Mouse (Mus musculus) urinary bladder, postnatal 14 days (tissue): Measurements from ENCODE around the gene Cachd1.

ENCODE experiments used
- DNase-seq: peaks from one replicate; pipeline ENCODE4 v3.0.0; 2021; ENCODE audit warnings: low spot score

The Cachd1 gene

DNA sequence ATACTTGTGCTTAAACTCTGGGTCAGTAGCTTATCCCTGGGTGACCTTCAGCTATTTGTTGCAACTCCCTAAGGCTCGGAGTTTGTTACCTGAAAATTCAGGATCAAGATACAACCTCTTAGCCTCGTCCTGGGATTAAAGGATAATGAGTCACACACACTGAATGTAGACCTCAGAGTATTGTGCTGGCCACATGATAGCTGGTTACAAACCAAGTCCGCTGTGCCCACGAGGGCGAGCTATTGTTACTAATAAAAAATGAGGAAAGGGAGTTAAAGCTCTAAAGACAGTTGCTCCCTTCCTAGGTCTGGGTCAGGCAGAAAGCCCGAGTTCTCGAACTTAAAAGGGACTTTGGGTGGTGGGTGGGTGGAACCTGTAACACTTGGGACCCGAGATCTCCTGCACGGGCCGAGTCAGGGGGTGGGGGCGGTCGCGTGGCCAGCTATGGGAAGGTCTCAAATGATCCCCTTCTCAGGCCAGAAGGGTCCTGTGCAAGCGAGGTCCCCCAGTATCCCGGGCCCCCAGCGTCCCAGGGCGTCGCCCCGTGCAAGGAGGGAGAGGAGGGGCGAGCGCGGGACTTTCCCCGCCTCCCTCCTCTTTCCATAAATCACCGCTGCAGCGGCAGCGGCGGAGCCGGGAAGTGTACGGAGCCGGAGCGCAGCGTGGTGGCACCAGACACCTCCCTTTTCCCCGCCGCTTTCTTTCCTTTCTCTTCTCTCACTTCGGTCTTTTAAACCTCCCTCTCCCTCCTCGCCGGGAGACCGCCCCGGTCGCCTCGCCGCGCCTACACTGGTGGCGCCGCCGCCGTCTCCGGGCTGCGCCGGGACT, at the start of gene Cachd1:
Cachd1 (plus strand) TSS at position 633 of the 828 bp plus-strand sequence.
- DNase-seq = peak; percentile 80

GRCm38 (mm10) chr4:100728896-100729479, 47.5 kb upstream of the Cachd1 start:
- peak; percentile 14 for DNase-seq

DNA sequence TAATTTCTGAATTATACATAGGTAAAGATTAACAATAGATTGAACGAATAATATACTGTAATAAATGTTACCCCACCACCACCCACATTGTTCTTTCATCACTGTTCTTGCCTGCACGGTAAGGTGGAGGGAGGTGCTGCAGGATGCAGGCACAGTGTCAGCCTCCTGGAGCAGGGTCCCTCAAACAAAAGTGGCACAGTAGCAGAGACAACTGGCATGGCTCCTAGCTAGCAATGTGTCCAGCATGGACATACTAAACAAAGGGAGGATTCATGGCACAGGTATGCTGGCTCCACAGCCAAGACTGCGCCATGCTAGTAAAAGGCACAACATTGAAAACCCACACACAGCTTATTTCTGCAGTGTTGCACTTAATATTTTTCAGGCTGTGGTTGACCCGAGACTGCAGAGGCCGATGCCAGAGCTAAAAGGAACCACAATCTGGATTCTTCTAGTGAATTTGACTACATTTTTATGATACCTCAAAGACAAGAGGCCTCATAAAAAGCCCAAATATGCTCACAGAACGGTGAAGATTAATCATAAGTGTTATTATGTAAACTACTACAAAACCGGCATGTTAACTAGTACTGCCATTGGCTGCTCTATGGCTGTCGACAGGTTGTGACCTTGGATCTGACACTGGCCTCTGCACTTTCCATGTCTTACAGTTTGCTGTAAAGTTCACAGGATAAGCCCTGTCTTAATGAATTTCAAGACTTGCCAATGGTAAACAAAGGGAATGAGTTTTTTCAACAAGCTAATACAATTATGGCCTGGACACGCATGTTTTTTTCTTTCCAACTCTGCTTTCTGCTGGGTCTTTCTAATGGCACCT, 41.2 kb upstream of the Cachd1 start:
- DNase-seq = no peak

- no peak for DNase-seq
Measured at GRCm38 (mm10) chr4:100735936-100736349, 40.5 kb upstream of the Cachd1 start.

GRCm38 (mm10) chr4:100743615-100744014, 32.9 kb upstream of the Cachd1 start:
- no peak for DNase-seq

DNA sequence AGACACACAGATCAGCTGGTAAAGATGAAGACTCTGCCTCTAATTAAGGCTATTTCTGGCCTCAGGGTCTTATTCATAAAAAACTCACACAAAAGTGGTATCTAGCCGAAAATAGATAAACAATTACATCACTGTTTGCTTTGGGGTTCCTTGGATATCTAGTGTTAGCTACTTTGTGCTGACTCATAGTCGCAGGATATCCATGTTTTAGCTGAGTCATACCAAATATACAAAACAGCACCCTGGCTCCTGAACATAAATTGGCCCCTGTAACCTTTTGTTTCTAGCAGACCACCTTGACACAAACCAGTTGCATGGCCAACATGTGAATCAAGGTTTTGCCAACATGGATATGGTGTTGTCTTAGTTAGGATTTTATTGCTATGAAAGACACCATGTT, 24.2 kb upstream of the Cachd1 start:
- DNase-seq = no peak

DNA sequence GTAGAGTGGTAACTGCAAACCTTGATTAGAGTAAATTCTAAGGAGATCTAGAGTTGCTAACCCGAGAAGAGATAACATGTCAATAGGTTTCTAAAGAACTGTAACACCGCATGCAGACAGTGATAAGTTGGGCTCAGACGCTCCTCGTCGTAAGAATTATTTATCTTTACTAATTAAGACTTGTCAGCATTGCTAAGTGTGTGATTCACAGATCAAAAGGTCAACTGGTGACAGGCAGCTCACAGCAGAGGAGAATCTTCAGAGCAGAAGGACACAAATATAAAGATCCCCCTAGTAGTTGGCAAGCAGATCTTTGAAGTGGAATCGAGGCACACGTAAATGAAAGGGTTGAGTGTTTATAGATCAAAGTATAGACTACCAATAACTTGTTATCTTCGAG, 20.8 kb upstream of the Cachd1 start:
- DNase-seq = no peak

DNA sequence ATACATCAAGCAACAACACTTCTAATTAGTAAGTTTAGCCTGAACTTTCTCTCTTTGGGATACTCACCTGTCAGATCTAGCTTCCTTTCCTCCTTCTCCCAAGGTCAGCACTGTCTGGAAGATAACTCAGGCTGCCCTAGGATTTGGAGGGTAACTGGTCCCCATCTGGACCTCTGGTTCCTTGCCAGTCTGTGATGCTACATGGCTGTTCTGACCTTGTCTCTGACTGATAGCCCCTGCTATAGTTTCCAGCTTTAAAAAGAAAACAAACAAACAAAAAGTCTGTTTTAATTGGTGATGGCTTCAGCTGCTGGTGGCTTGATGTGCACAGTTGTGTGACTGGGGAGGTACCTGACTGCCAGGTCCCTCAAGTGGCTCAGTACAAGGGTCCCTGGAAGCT, 20.0 kb upstream of the Cachd1 start:
- DNase-seq = no peak

GRCm38 (mm10) chr4:100758265-100758898, 18.1 kb upstream of the Cachd1 start:
- DNase-seq = no peak

DNA sequence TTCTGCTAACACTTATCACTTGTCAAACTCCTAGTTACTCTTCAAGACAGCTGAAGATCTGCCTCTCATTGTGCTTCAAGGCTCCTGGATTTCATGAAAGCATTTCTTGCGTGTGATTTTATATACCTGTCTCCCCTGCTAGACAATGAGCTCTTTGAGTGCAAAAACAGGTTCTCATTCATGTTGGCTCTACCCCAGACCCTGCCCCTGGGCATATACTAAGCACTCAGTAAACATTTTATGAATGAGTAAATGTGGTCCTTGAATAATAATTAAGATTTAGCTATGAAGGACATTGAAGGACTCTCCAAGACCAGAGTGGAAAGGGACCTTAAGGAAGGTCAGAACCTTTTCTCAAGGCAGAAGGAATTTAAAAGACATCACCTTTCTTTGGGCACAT, 16.9 kb upstream of the Cachd1 start:
- no peak for DNase-seq

GRCm38 (mm10) chr4:100760416-100760815, 16.1 kb upstream of the Cachd1 start:
- DNase-seq = no peak

GRCm38 (mm10) chr4:100768606-100769005, 7.9 kb upstream of the Cachd1 start:
- peak; percentile 38 for DNase-seq

DNA sequence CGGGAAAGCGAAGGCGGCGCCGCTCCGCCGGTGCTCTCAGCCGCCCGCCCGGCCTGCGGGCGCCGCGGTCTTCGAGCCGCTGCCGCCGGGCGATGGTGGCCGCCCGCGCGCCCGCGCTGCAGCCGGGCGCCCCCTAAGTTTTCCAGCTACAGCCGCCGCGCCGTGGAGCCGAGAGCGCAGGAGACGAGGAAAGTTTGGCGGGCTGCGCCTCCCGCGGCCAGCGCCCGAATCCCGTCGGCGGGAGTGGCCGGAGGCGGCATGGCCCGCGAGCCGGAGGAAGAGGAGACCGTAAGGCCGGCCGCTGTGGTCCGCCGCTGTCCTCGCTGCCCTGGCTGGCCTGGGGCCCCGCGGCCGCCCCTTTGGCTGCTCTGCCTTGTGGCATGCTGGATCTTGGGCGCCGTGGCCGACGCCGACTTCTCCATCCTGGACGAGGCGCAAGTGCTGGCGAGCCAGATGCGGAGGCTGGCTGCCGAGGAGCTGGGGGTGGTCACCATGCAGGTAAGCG, 448 bp downstream of the Cachd1 start:
- DNase-seq = peak; percentile 55

DNA sequence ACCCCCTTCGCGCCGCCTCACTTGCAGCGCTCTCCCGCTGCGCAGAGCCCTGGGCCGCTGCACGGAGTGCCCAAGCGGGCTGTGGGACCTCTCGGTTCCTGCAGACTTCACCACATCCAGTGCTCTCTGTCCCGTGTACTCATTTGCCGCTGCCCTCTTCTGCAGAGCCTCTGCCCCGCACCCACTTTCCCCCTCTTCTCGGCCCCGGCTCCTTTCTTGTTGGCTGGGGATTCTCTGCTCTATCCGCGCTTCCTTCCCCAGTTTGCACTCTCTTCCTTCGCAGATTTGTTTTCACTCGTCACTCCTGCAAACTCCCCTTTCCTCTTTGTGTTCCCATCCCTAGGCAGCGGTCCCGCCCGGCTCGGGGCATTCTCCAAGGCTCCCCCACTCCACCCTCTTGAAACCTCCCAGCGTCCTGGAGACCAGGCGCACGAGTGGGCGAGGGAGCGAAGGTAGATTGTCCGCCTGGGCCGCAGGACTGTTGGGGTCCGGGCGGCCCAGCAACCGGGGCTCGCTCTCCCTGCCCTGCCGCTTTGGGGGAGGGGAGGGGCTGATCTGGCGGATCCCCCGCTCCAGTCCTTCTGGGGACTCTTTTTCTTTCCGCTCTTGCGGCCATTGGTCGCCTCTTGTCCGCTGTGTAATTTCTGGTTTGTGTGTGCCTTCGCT, 1.0 kb downstream of the Cachd1 start:
- peak; percentile 17 for DNase-seq

- no peak for DNase-seq
Measured at GRCm38 (mm10) chr4:100778082-100778481, 1.6 kb downstream of the Cachd1 start.

GRCm38 (mm10) chr4:100779023-100779422, 2.5 kb downstream of the Cachd1 start:
- no peak for DNase-seq

GRCm38 (mm10) chr4:100779695-100780094, 3.2 kb downstream of the Cachd1 start:
- DNase-seq = no peak

DNA sequence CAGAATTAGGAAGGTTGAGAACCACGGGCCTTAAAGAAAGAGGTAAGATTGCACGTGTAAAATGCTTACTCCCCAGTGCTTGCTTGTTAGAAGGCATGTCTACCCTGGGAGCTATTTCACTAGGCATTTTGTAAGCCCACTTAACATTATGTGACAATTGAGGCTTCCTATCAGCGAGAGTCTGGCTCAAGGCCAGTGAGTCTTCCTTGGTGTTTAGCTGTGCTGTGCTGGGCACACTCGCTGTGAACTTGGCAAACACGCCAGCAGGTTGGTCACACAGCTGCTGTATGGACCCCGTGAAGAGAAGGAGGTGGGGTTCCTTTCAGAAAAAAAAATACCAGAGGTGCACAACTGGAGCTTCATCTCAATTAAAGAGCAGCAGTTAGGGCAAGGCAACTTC, 4.4 kb downstream of the Cachd1 start:
- no peak for DNase-seq

- peak; percentile 27 for DNase-seq
Measured at GRCm38 (mm10) chr4:100782348-100782747, 5.9 kb downstream of the Cachd1 start.

DNA sequence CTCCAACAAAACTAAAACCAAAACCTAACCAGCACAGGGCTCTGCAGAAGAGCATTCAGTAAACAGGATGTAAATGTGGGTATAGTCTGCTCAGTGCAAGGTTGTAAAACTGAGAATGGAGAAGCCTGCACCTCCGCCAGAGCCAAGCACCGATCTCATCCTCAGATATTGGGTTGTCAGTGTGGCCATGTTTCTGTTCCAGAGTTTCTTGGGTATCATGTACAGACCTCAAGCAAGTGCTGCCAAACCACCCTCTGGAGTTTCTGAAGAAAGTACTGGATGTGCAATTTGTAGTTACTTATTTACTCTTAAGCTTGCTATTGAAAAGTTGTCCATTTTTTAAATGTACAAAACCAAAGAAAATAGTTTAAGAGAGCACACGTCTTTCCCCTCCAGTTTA, 6.4 kb downstream of the Cachd1 start:
- DNase-seq = no peak

GRCm38 (mm10) chr4:100787201-100787600, 10.7 kb downstream of the Cachd1 start:
- no peak for DNase-seq
